Mouse (Mus musculus) CH12.LX (cell line): ENCODE data around the gene Cd247. TPM values are rescaled to one million over a fixed set of nuclear protein-coding genes. Genes with fewer than 3 reads are reported as not detected.

Experiments
- DNase-seq: peaks from one replicate; pipeline ENCODE4 v3.0.0-alpha.2; 2013; ENCODE audit errors: extremely low read depth
- H3K27ac ChIP-seq: 2 replicates; pipeline ENCODE4 v1.5.1; 2012; ENCODE audit warnings: low read depth, mild to moderate bottlenecking, control low read depth, moderate library complexity; ENCODE audit not compliant: insufficient read depth
- H3K27me3 ChIP-seq: replicated peaks from 2 replicates; pipeline ENCODE3; 2012; ENCODE audit warnings: inconsistent platforms
- H3K36me3 ChIP-seq, 2 experiments: replicated peaks in 1 of 2; 2 replicates each; pipeline versions ENCODE3 to v1.6.1; 2012; ENCODE audit warnings: inconsistent platforms in 1 of 2, low read length in 1 of 2, mild to moderate bottlenecking in 1 of 2, mixed read lengths in 1 of 2, moderate library complexity in 1 of 2; ENCODE audit not compliant: control insufficient read depth in 1 of 2, insufficient read depth in 1 of 2
- H3K4me1 ChIP-seq, 2 experiments: 2 replicates each; pipeline ENCODE4 v1.6.1; 2012; ENCODE audit warnings: inconsistent platforms in 1 of 2, moderate library complexity in 1 of 2; ENCODE audit not compliant: insufficient read depth in 2 of 2, control insufficient read depth in 1 of 2
- H3K4me2 ChIP-seq: 2 replicates; pipeline ENCODE4 v1.6.1; 2012; ENCODE audit warnings: low read depth, mild to moderate bottlenecking, control low read depth; ENCODE audit not compliant: poor library complexity, insufficient read depth, severe bottlenecking
- H3K4me3 ChIP-seq, 3 experiments: fragments of 150-350 bp in 1 of 3; sonication (generic) in 1 of 3; replicated peaks in 1 of 3; 2 replicates each; pipeline versions ENCODE3 to v1.5.1; 2011 to 2012; ENCODE audit warnings: low read depth in 2 of 3, low read length in 2 of 3, mild to moderate bottlenecking in 2 of 3, moderate library complexity in 2 of 3, control low read depth in 1 of 3, improper control_type of control experiment in 1 of 3, inconsistent platforms in 1 of 3, mixed read lengths in 1 of 3; ENCODE audit not compliant: poor library complexity in 1 of 3
- H3K79me2 ChIP-seq: replicated peaks from 2 replicates; pipeline ENCODE4 v1.6.1; 2012; ENCODE audit warnings: mild to moderate bottlenecking, moderate library complexity; ENCODE audit not compliant: control insufficient read depth, poor library complexity, insufficient read depth, severe bottlenecking; ENCODE audit errors: extremely low read depth
- H3K9ac ChIP-seq: 2 replicates; pipeline ENCODE4 v1.6.1; 2012; ENCODE audit warnings: low read depth, mild to moderate bottlenecking, control low read depth, moderate library complexity; ENCODE audit not compliant: insufficient read depth
- H3K9me3 ChIP-seq: replicated peaks from 2 replicates; pipeline ENCODE3; 2012; ENCODE audit warnings: low read length, inconsistent platforms, mixed read lengths
- BHLHE40 ChIP-seq: IDR thresholded peaks from 2 replicates; pipeline ENCODE4 v1.6.1; 2011; ENCODE audit warnings: mild to moderate bottlenecking, low read depth, low read length, improper control_type of control experiment
- CHD2 ChIP-seq: IDR thresholded peaks from 2 replicates; pipeline ENCODE4 v1.6.1; 2011; ENCODE audit warnings: low read length, improper control_type of control experiment
- E2F4 ChIP-seq: IDR thresholded peaks from 2 replicates; pipeline ENCODE4 v1.6.1; 2011; ENCODE audit warnings: low read depth, low read length, improper control_type of control experiment; ENCODE audit not compliant: insufficient replicate concordance
- EP300 ChIP-seq: IDR thresholded peaks from 2 replicates; pipeline ENCODE4 v1.6.1; 2011; ENCODE audit warnings: low read length, improper control_type of control experiment
- GABPA ChIP-seq: IDR thresholded peaks from 2 replicates; pipeline ENCODE4 v1.6.1; 2012; ENCODE audit warnings: low read depth, low read length, improper control_type of control experiment, inconsistent platforms; ENCODE audit not compliant: insufficient replicate concordance
- JUND ChIP-seq: conservative IDR thresholded peaks from 2 replicates; pipeline ENCODE4 v1.6.1; 2011; ENCODE audit warnings: low read depth, low read length, improper control_type of control experiment
- KAT2A ChIP-seq: IDR thresholded peaks from 2 replicates; pipeline ENCODE4 v1.6.1; 2012; ENCODE audit warnings: low read length, improper control_type of control experiment, inconsistent platforms; ENCODE audit not compliant: insufficient replicate concordance
- MAZ ChIP-seq: IDR thresholded peaks from 2 replicates; pipeline ENCODE4 v1.6.1; 2012; ENCODE audit warnings: low read depth, mild to moderate bottlenecking, inconsistent platforms, low read length, improper control_type of control experiment, moderate library complexity
- NELFE ChIP-seq: IDR thresholded peaks from 2 replicates; pipeline ENCODE4 v1.6.1; 2011; ENCODE audit warnings: low read depth, low read length, improper control_type of control experiment
- POLR2A ChIP-seq: IDR thresholded peaks from 2 replicates; pipeline ENCODE4 v1.6.1; 2011; ENCODE audit warnings: low read depth, mild to moderate bottlenecking, improper control_type of control experiment, low read length
- POLR2AphosphoS2 ChIP-seq: IDR thresholded peaks from 2 replicates; pipeline ENCODE4 v1.6.1; 2011; ENCODE audit warnings: low read depth, low read length, improper control_type of control experiment
- RCOR1 ChIP-seq: conservative IDR thresholded peaks from 2 replicates; pipeline ENCODE4 v1.6.1; 2012; ENCODE audit warnings: low read depth, mild to moderate bottlenecking, inconsistent platforms, low read length, improper control_type of control experiment
- TBP ChIP-seq: conservative IDR thresholded peaks from 2 replicates; pipeline ENCODE4 v1.6.1; 2011; ENCODE audit warnings: low read depth, low read length, improper control_type of control experiment
- TCF12 ChIP-seq: IDR thresholded peaks from 2 replicates; pipeline ENCODE4 v1.6.1; 2014; ENCODE audit warnings: low read depth, mild to moderate bottlenecking, inconsistent platforms, low read length, improper control_type of control experiment
- ZKSCAN1 ChIP-seq: IDR thresholded peaks from 2 replicates; pipeline ENCODE4 v1.6.1; 2012; ENCODE audit warnings: low read depth, inconsistent platforms, low read length, improper control_type of control experiment, borderline replicate concordance
- ZNF384 ChIP-seq: IDR thresholded peaks from 2 replicates; pipeline ENCODE4 v1.6.1; 2012; ENCODE audit warnings: low read depth, low read length, improper control_type of control experiment, inconsistent platforms
- dilution Hi-C: fragments of 300-500 bp; cut with MboI; formaldehyde crosslinking; loops from 2 replicates; pipeline ENCODE4 v1.14.3; 2020; ENCODE audit warnings: low sequenced_read_pairs; ENCODE audit not compliant: extremely low pct_unique_long_range_greater_than_20kb, extremely low pct_ligation_motif_present
- in situ Hi-C: fragments of 300-500 bp; cut with MboI; formaldehyde crosslinking; loops from 3 replicates; pipeline ENCODE4 v1.14.3; 2019; ENCODE audit warnings: low sequenced_read_pairs, low pct_ligation_motif_present, low pct_unique_long_range_greater_than_20kb, mixed read lengths
- polyA plus RNA-seq: library from polyadenylated mRNA; unstranded; fragments of >175 nt; gene quantifications from 2 replicates; pipeline ENCODE4 v1.2.1, GENCODE M21; 2012; ENCODE audit warnings: low read depth; ENCODE audit not compliant: insufficient read length
- total RNA-seq, 2 experiments: library from RNA; depleted of rRNA; stranded (reverse); fragments of 300-350 nt in 1 of 2; fragments of >200 nt in 1 of 2; gene quantifications; 2 replicates each; pipeline ENCODE4 v1.2.3; 2012 to 2014

The Cd247 gene
- total and polyA plus RNA-seq, 3 experiments = 1.3 to 2.0 TPM; not detected in 1

GRCm38 (mm10) chr1:165765041-165765440 lies 23.4 kb upstream of the Cd247 start:
- Histone ChIP-seq H3K9me3 (no peaks in the 10 kb centered on the region), H3K36me3 (peaks cover 0 to 8% of the 10 kb centered on the region in 2 experiments), H3K27ac (no peak overlapping the region), H3K79me2 (no peaks in the 10 kb centered on the region), H3K4me3 (no peak overlapping the region), H3K4me2 (no peak overlapping the region), H3K9ac (no peak overlapping the region), H3K4me1 (peaks cover 3 to 37% of the 10 kb centered on the region in 2 experiments), H3K27me3 (no peaks in the 10 kb centered on the region)
- TF ChIP-seq ZKSCAN1 (no peak), NELFE (no peak), GABPA (no peak), BHLHE40 (no peak), KAT2A (no peak), RCOR1 (no peak), ZNF384 (no peak), E2F4 (no peak)
- dilution Hi-C loops (no loop called here), in situ Hi-C loops (no loop called here)
- DNase-seq = no peak

GRCm38 (mm10) chr1:165765651-165766294 lies 22.7 kb upstream of the Cd247 start:
- no peak overlapping the region for H3K9ac ChIP-seq
- no peak overlapping the region for H3K4me3 ChIP-seq
- in situ Hi-C loops (no loop called here), dilution Hi-C loops (no loop called here)
- peaks cover 3 to 37% of the 10 kb centered on the region in 2 experiments for H3K4me1 ChIP-seq
- no peak overlapping the region for H3K4me2 ChIP-seq
- no peak overlapping the region for H3K27ac ChIP-seq
- DNase-seq = no peak
- TF ChIP-seq TBP (no peak), EP300 (no peak), E2F4 (no peak), CHD2 (no peak), POLR2A (no peak), MAZ (no peak), TCF12 (no peak), POLR2AphosphoS2 (no peak), JUND (no peak)
- no peaks in the 10 kb centered on the region for H3K9me3 ChIP-seq
- H3K27me3 ChIP-seq = no peaks in the 10 kb centered on the region
- H3K79me2 ChIP-seq = no peaks in the 10 kb centered on the region
- H3K36me3 ChIP-seq = peaks cover 2 to 16% of the 10 kb centered on the region in 2 experiments
